Mouse (Mus musculus): ENCODE data around the gene Ccdc173.
"Not testable (repeated sequence)": the region's sequence is repeated elsewhere in the genome, so short reads cannot be mapped to it uniquely, and the experiment has no call there.

The Ccdc173 gene

GRCm38 (mm10) chr2:69789429-69790069 is at the start of gene Ccdc173, which contains the start of gene Phospho2:
TSS of gene Ccdc173 (minus strand) at chr2:69789575.
TSS of gene Phospho2 (plus strand) at chr2:69789623.
- DNase-seq (ENCODE audit: low spot score), result peak; percentile 99

GRCm38 (mm10) chr2:69838707-69839106 is 49.3 kb upstream of the Ccdc173 start:
- DNase-seq (ENCODE audit: low spot score), result no peak

GRCm38 (mm10) chr2:69837996-69838395 is 48.6 kb upstream of the Ccdc173 start:
- no peak for DNase-seq (ENCODE audit: low spot score)

DNA sequence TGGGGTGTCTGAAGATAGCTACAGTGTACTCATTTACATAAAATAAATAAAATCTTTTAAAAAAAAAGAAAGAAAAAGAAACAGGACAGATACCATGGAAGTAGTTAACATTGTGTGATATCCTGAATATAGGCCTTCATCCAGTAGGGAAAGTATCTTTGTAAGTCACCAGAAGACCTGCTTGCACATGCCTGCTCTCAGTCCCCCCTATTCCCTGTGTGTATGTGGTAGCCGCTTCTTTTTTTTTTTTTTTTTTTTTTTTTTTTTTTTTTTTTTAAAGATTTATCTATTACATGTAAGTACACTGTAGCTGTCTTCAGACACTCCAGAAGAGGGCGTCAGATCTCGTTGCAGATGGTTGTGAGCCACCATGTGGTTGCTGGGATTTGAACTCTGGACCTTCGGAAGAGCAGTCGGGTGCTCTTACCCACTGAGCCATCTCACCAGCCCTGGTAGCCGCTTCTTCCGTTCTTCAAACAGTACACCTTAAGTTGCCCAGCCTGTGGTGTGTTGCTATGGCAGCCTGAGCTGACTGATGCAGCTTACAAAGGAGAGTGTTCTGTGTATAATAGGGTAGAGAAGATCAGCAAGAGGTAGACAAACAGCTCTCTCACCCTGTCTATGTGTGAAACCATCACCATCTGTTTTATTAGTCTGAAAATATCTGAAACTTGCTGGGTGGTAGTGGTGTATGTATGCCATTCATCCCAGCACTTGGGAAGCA is 48.0 kb upstream of the Ccdc173 start:
- DNase-seq (ENCODE audit: low spot score), result no peak

GRCm38 (mm10) chr2:69830116-69830515 is 40.7 kb upstream of the Ccdc173 start:
- DNase-seq (ENCODE audit: low spot score), result no peak

DNA sequence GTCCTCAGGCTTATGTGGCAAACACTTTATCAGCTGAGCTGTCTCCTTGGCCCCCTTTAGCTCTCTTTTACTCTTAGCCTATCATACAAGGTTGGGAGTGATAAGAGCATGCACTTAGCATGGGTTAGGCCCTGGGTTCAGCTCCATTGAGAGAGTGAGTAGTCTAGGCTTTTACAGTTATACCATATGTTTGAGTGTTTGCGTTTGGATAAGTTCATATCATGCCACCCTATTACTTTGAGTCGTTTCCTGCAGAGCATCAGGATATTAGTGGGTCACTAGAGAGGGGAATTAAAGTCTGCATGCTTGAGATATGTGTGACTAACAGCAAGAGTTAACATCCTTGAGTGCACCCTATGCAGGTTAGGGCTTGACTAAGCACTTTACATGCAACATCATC is 40.3 kb upstream of the Ccdc173 start:
- no peak for DNase-seq (ENCODE audit: low spot score)

- no peak for DNase-seq (ENCODE audit: low spot score)
Observed at GRCm38 (mm10) chr2:69828031-69828430, 38.7 kb upstream of the Ccdc173 start.

DNA sequence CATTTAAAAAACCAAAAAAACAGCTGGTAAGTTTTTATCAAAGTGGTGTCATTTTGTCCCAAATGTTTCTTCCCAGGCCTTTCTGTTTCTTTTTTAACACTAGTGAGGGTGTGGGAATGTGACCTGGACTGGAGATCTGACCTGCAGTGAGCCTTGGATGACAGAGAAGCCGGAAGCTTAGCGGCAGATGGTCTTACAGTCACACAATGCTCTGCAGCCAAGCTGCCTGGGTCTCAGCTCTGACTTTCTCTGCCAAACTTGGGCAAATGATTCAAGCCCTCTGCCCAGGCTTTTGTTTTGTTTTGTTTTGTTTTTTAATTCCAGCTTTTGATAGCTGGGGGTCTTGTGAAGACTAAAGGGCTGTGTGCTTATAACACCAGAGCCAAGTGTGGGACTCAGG is 37.0 kb upstream of the Ccdc173 start:
- DNase-seq (ENCODE audit: low spot score), result peak; percentile 40

DNA sequence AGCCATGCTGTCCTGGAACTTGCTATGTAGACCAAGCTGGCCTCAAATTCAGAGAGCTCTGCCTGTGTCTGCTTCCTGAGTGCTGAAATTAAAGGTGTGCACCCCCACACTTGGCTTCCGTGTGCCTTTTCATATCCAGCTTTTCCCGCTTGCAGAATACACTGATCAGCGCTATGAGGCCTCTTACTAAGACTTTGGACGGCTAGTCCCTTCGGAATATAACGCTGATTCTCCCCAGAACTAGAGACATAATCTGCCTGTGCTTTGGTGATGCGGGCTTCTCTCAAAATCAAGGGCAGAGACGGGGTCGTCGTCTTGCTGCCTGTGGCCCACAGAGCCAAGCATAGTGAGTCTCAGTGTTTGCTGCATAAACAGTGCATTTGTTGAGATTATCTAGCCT is 36.5 kb upstream of the Ccdc173 start:
- DNase-seq (ENCODE audit: low spot score), result no peak

- DNase-seq (ENCODE audit: low spot score), result peak; percentile 76
Observed at GRCm38 (mm10) chr2:69823129-69823677, 33.8 kb upstream of the Ccdc173 start.

- DNase-seq (ENCODE audit: low spot score), result peak; percentile 75
Observed at GRCm38 (mm10) chr2:69822361-69823128, 33.2 kb upstream of the Ccdc173 start.

GRCm38 (mm10) chr2:69821711-69822110 is 32.3 kb upstream of the Ccdc173 start, which contains the start of gene Klhl23:
TSS of gene Klhl23 (plus strand) at chr2:69821944.
- peak; percentile 53 for DNase-seq (ENCODE audit: low spot score)

- no peak for DNase-seq (ENCODE audit: low spot score)
Observed at GRCm38 (mm10) chr2:69820201-69820600, 30.8 kb upstream of the Ccdc173 start.

DNA sequence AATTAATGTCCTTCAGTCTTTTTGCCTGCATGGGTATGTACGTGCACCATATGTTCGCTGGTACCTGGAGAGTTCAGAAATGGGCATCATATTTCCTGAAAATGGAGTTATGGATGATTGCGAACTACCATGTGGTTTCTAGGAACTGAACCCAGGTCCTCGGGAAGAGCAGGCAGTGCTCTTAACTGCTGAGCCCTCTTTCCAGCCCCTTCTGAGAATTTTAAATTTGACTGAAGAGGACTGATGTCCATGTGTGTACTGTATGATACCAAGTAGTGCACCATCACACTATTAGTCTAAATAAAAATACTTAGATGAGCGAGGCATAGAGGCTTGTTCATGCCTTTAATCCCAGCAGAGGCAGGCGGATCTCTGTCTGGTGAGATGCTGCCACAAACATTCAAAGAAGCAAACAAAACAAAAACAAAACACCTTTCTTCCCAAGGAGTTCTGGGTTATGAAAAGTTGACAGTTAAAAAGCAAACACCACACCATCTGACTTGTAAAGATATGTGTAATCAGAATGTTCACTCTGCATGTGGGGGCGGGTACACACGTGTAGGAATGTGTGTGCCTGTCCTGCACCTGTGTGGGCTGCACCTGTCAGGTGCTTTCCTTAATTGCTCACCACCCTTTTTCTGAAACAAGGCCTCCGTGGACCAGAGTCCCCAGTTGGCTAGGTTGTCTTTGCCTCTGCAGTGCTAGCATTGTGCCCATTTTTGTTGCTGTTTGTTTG is 29.1 kb upstream of the Ccdc173 start:
- no peak for DNase-seq (ENCODE audit: low spot score)

DNA sequence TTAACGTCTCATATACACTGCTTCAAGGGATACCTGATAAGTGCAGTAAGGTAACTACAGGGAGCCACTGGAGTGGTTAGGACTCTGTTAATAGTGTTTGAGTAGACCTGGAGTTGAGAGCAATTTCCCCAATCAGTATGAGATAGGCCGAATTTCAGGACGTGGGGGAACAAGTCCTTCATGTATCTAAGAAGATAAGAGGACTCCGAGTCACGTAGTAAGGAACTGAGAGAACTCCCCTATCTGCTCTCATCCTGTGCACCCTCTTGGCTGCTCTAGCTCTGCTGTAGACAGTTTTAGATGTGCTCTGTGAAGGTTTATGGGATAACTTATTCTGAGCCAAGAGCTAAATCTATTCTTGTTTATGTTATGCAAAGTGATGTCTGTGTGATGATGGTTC is 27.2 kb upstream of the Ccdc173 start:
- DNase-seq (ENCODE audit: low spot score), result no peak

GRCm38 (mm10) chr2:69811349-69811748 is 22.0 kb upstream of the Ccdc173 start:
- DNase-seq (ENCODE audit: low spot score), result not testable (repeated sequence)

- no peak for DNase-seq (ENCODE audit: low spot score)
Observed at GRCm38 (mm10) chr2:69810169-69810568, 20.8 kb upstream of the Ccdc173 start.

GRCm38 (mm10) chr2:69804663-69805062 is 15.3 kb upstream of the Ccdc173 start:
- DNase-seq (ENCODE audit: low spot score), result not testable (repeated sequence)

GRCm38 (mm10) chr2:69803756-69804155 is 14.4 kb upstream of the Ccdc173 start:
- no peak for DNase-seq (ENCODE audit: low spot score)

- DNase-seq (ENCODE audit: low spot score), result peak; percentile 64
Observed at GRCm38 (mm10) chr2:69802911-69803312, 13.5 kb upstream of the Ccdc173 start.

DNA sequence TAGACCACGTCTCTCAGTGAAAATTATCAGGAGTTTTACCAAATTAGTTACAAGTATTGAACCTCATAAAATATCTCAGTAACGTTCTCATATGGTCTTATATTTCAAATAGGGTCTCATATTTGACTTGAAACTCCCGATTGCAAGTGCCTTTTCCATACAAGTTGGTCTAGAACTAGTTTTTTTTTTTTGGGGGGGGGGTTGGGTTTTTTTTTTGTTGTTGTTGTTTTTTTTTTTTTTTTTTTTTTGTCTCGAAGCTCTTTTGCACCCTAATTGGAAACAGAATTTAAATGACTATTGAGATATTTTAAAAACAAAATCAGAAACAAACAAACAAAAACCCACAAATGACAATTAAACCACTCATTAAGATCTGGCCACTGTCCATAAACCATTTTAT is 1.3 kb upstream of the Ccdc173 start:
- no peak for DNase-seq (ENCODE audit: low spot score)

- peak; percentile 95 for DNase-seq (ENCODE audit: low spot score)
Observed at GRCm38 (mm10) chr2:69790285-69790684, 910 bp upstream of the Ccdc173 start.
